Mouse (Mus musculus): Measurements from ENCODE around the gene Unk.
"Not testable (repeated sequence)": the region's sequence is repeated elsewhere in the genome, so short reads cannot be mapped to it uniquely, and the experiment has no call there.

The Unk gene

GRCm38 (mm10) chr11:116010948-116011347 lies 19.2 kb upstream of the Unk start:
- DNase-seq (ENCODE audit: low spot score in 2 of 2), result no peak

GRCm38 (mm10) chr11:116011529-116012261 lies 18.4 kb upstream of the Unk start:
- no peak for DNase-seq (ENCODE audit: low spot score in 2 of 2)

- peak; percentile 61 to 89 for DNase-seq (ENCODE audit: low spot score in 2 of 2)
These were observed 17.7 kb upstream of the Unk start, which contains the start of gene Galk1 for GRCm38 (mm10) chr11:116012262-116012947. Gene Galk1, minus strand, starts transcription at chr11:116012719.

- DNase-seq (ENCODE audit: low spot score in 2 of 2), result no peak
These were observed 15.3 kb upstream of the Unk start for GRCm38 (mm10) chr11:116014821-116015220.

- no peak for DNase-seq (ENCODE audit: low spot score in 2 of 2)
These were observed 12.0 kb upstream of the Unk start for GRCm38 (mm10) chr11:116018106-116018505.

GRCm38 (mm10) chr11:116018867-116019266 lies 11.3 kb upstream of the Unk start:
- DNase-seq (ENCODE audit: low spot score in 2 of 2), result not testable (repeated sequence)

- DNase-seq (ENCODE audit: low spot score in 2 of 2), result no peak
These were observed 10.7 kb upstream of the Unk start for GRCm38 (mm10) chr11:116019360-116019791.

- DNase-seq (ENCODE audit: low spot score in 2 of 2), result no peak
These were observed 10.1 kb upstream of the Unk start for GRCm38 (mm10) chr11:116019976-116020411.

- DNase-seq (ENCODE audit: low spot score in 2 of 2), result no peak
These were observed 9.6 kb upstream of the Unk start for GRCm38 (mm10) chr11:116020519-116020922.

- DNase-seq (ENCODE audit: low spot score in 2 of 2), result no peak
These were observed 8.5 kb upstream of the Unk start for GRCm38 (mm10) chr11:116021328-116022220.

GRCm38 (mm10) chr11:116022256-116022780 lies 7.8 kb upstream of the Unk start:
- no peak for DNase-seq (ENCODE audit: low spot score in 2 of 2)

GRCm38 (mm10) chr11:116023074-116023770 lies 6.9 kb upstream of the Unk start:
- not testable (repeated sequence) for DNase-seq (ENCODE audit: low spot score in 2 of 2)

- DNase-seq (ENCODE audit: low spot score in 2 of 2), result peak; percentile 71 to 81
These were observed 6.3 kb upstream of the Unk start for GRCm38 (mm10) chr11:116023771-116024355.

GRCm38 (mm10) chr11:116024356-116024808 lies 5.7 kb upstream of the Unk start:
- peak; percentile 98 for DNase-seq (ENCODE audit: low spot score in 2 of 2)

- DNase-seq (ENCODE audit: low spot score in 2 of 2), result no peak
These were observed 4.9 kb upstream of the Unk start for GRCm38 (mm10) chr11:116025056-116025845.

GRCm38 (mm10) chr11:116027756-116028155 lies 2.4 kb upstream of the Unk start, which contains the start of gene H3f3b:
Gene H3f3b, minus strand, starts transcription at chr11:116027962.
- no peak for DNase-seq (ENCODE audit: low spot score in 2 of 2)

GRCm38 (mm10) chr11:116028177-116028865 lies 1.8 kb upstream of the Unk start:
- no peak for DNase-seq (ENCODE audit: low spot score in 2 of 2)

- no peak for DNase-seq (ENCODE audit: low spot score in 2 of 2)
These were observed 846 bp upstream of the Unk start for GRCm38 (mm10) chr11:116029086-116029865.

All from left cerebral cortex, adult 9 months (tissue).